18 mouse cellular contexts compared by ENCODE assay signal in genomic region chr10:110980441-110980840, GRCm38 (mm10). TPM values are rescaled to one million over a fixed set of nuclear protein-coding genes. Genes with fewer than 3 reads are reported as not detected.
DNase-seq lines count a peak whose midpoint lies in the region; ATAC-seq and TF ChIP-seq lines count a peak whose summit lies in the region.
"Had no signal": no experiment of that assay in that cellular context is flagged by ENCODE, and none has a peak within 500 bp of the region (broad histone marks: within the 10 kb centered on the region; RNA-seq: fewer than 3 reads in every experiment).

No protein-coding gene starts in this region.

- 71% methylated on average over 6 of the region's 6 CpGs for WGBS in intestine, embryonic 15.5 days
- WGBS in intestine, postnatal 0 days: 57% methylated on average over 6 of the region's 6 CpGs
- WGBS in kidney, embryonic 14.5 days: 95% methylated on average over 6 of the region's 6 CpGs
- 71% methylated on average over 6 of the region's 6 CpGs for whole genome bisulfite sequencing in intestine, embryonic 16.5 days

- no peak overlapping the region for H3K4me3 ChIP-seq in intestine, embryonic 15.5 days (replicated peaks)
- H3K4me3 ChIP-seq in intestine, postnatal 0 days (ENCODE audit: low read depth, low read length): no peak overlapping the region
- H3K4me3 ChIP-seq in kidney, embryonic 14.5 days (ENCODE audit: low read length): no peak overlapping the region
- H3K4me3 ChIP-seq in intestine, embryonic 16.5 days (ENCODE audit: low read length): no peak overlapping the region
- H3K4me3 ChIP-seq: embryonic facial prominence, embryonic 10.5 days; forebrain, embryonic 13.5 days; heart, embryonic 13.5 days had no signal

- peak; percentile 74 for ATAC-seq in intestine, embryonic 15.5 days
- no peak for ATAC-seq in intestine, postnatal 0 days
- ATAC-seq in kidney, embryonic 14.5 days (ENCODE audit: low FRiP score, low TSS enrichment): no peak
- peak; percentile 78 for ATAC-seq in intestine, embryonic 16.5 days
- ATAC-seq: forebrain, embryonic 13.5 days; forebrain, postnatal 0 days had no signal

- H3K9ac ChIP-seq in intestine, embryonic 15.5 days: no peak overlapping the region
- H3K9ac ChIP-seq in intestine, postnatal 0 days (ENCODE audit: low read depth, low read length): no peak overlapping the region
- H3K9ac ChIP-seq in kidney, embryonic 14.5 days (ENCODE audit: low read depth, low read length): no peak overlapping the region
- no peak overlapping the region for H3K9ac ChIP-seq in intestine, embryonic 16.5 days (ENCODE audit: low read depth, low read length)
- H3K9ac ChIP-seq: forebrain, embryonic 13.5 days; forebrain, postnatal 0 days; heart, embryonic 13.5 days had no signal

- DNase-seq in kidney, adult 9 months: peak; percentile 67
- DNase-seq in kidney, postnatal 36 days: peak; percentile 48 to 67
- no peak for DNase-seq in layer of hippocampus, postnatal 14 days (ENCODE audit: low spot score in 2 of 2)
- DNase-seq in thymus, postnatal 14 days: no peak
- DNase-seq: adrenal gland, postnatal 25 days; cerebellum, adult 18-20 months; cerebellum, adult 9-11 months; cerebellum, postnatal 36 days; forebrain, postnatal 0 days; gastrocnemius, postnatal 14 days; heart, postnatal 36 days had no signal

- no peak for TF ChIP-seq CTCF in intestine, postnatal 0 days (IDR thresholded peaks at IDR 0.05; ENCODE audit: low read depth)

- no peaks in the 10 kb centered on the region for H3K27me3 ChIP-seq in intestine, embryonic 15.5 days (replicated peaks)
- H3K27me3 ChIP-seq in intestine, postnatal 0 days (replicated peaks; ENCODE audit: control insufficient read depth, insufficient read depth, low read length): no peaks in the 10 kb centered on the region
- H3K27me3 ChIP-seq in kidney, embryonic 14.5 days (ENCODE audit: control insufficient read depth, insufficient read depth, low read length): no peaks in the 10 kb centered on the region
- H3K27me3 ChIP-seq in intestine, embryonic 16.5 days (replicated peaks; ENCODE audit: control insufficient read depth, insufficient read depth, low read length): no peaks in the 10 kb centered on the region
- H3K27me3 ChIP-seq: forebrain, embryonic 13.5 days; heart, embryonic 13.5 days had no signal

- H3K36me3 ChIP-seq in intestine, embryonic 15.5 days: no peaks in the 10 kb centered on the region
- peaks cover 8% of the 10 kb centered on the region; the same call in 1 of the 2 replicates for H3K36me3 ChIP-seq in intestine, postnatal 0 days (ENCODE audit: control insufficient read depth, insufficient read depth)
- H3K36me3 ChIP-seq in kidney, embryonic 14.5 days (ENCODE audit: control insufficient read depth, insufficient read depth, low read length): peaks cover 30% of the 10 kb centered on the region
- no peaks in the 10 kb centered on the region for H3K36me3 ChIP-seq in intestine, embryonic 16.5 days (ENCODE audit: control insufficient read depth, insufficient read depth, low read length)

- H3K9me3 ChIP-seq in intestine, embryonic 15.5 days: no peaks in the 10 kb centered on the region
- no peaks in the 10 kb centered on the region for H3K9me3 ChIP-seq in intestine, postnatal 0 days (ENCODE audit: control insufficient read depth)
- H3K9me3 ChIP-seq in kidney, embryonic 14.5 days (ENCODE audit: control insufficient read depth, low read length): no peaks in the 10 kb centered on the region
- H3K9me3 ChIP-seq in intestine, embryonic 16.5 days (ENCODE audit: control insufficient read depth, low read length): no peaks in the 10 kb centered on the region
- H3K9me3 ChIP-seq: embryonic facial prominence, embryonic 10.5 days; forebrain, embryonic 13.5 days; heart, embryonic 13.5 days had no signal

- no peaks in the 10 kb centered on the region for H3K4me1 ChIP-seq in intestine, embryonic 15.5 days (replicated peaks)
- no peaks in the 10 kb centered on the region for H3K4me1 ChIP-seq in intestine, postnatal 0 days (replicated peaks; ENCODE audit: control insufficient read depth, insufficient read depth, low read length)
- no peaks in the 10 kb centered on the region for H3K4me1 ChIP-seq in kidney, embryonic 14.5 days (ENCODE audit: control insufficient read depth, insufficient read depth, low read length)
- no peaks in the 10 kb centered on the region for H3K4me1 ChIP-seq in intestine, embryonic 16.5 days (ENCODE audit: control insufficient read depth, insufficient read depth, low read length)
- H3K4me1 ChIP-seq: embryonic facial prominence, embryonic 10.5 days; forebrain, embryonic 13.5 days had no signal

- no peak overlapping the region for H3K4me2 ChIP-seq in intestine, embryonic 15.5 days (replicated peaks)
- no peak overlapping the region for H3K4me2 ChIP-seq in intestine, postnatal 0 days (replicated peaks; ENCODE audit: low read depth)
- no peak overlapping the region for H3K4me2 ChIP-seq in kidney, embryonic 14.5 days (replicated peaks; ENCODE audit: low read depth, low read length)
- no peak overlapping the region for H3K4me2 ChIP-seq in intestine, embryonic 16.5 days (ENCODE audit: low read depth, low read length)
- H3K4me2 ChIP-seq: forebrain, embryonic 13.5 days; heart, embryonic 13.5 days had no signal

- no peak overlapping the region for H3K27ac ChIP-seq in intestine, embryonic 15.5 days
- no peak overlapping the region for H3K27ac ChIP-seq in intestine, postnatal 0 days (ENCODE audit: low read depth, low read length)
- H3K27ac ChIP-seq in kidney, embryonic 14.5 days (ENCODE audit: low read depth, low read length): no peak overlapping the region
- no peak overlapping the region for H3K27ac ChIP-seq in intestine, embryonic 16.5 days (ENCODE audit: low read length)
- H3K27ac ChIP-seq: embryonic facial prominence, embryonic 10.5 days; forebrain, embryonic 13.5 days; heart, embryonic 13.5 days had no signal

RNA-seq across cellular contexts. Expression of gene Zdhhc17, which starts 29.5 kb away (rescaled TPM):
- polyA plus RNA-seq in intestine, embryonic 15.5 days (2015; fragmentation: Nextera tagmentation; extraction: Ambion mirVana): 16.7 and 19.3 TPM in 2 replicates
- polyA plus RNA-seq in intestine, postnatal 0 days (2015; fragmentation: Nextera tagmentation; extraction: Ambion mirVana): 5.4 and 5.9 TPM in 2 replicates
- 18.2 and 33.5 TPM in 2 replicates for polyA plus RNA-seq in kidney, embryonic 14.5 days (2014; fragmentation: Nextera tagmentation; extraction: Ambion mirVana)
- polyA plus RNA-seq in intestine, embryonic 16.5 days (2015; fragmentation: Nextera tagmentation; extraction: Ambion mirVana): 12.8 and 14.8 TPM in 2 replicates
- 10 to 100 TPM; 84.5 to 89.9 TPM for total RNA-seq in layer of hippocampus, postnatal 14 days (2021)

Comparison
In these comparisons a context has a peak if more than half of its experiments do, and no peak if none do; other contexts are left out.
1. ATAC-seq: peak in intestine, embryonic 15.5 days (single experiment) and intestine, embryonic 16.5 days (single experiment); none in intestine, postnatal 0 days (single experiment) and kidney, embryonic 14.5 days (single experiment).
2. DNase-seq: peak in kidney, adult 9 months (single experiment) and kidney, postnatal 36 days (2 of 2); none in layer of hippocampus, postnatal 14 days (0 of 2) and thymus, postnatal 14 days (single experiment).